Mouse (Mus musculus): ENCODE results near the gene Ryr2.

DNA sequence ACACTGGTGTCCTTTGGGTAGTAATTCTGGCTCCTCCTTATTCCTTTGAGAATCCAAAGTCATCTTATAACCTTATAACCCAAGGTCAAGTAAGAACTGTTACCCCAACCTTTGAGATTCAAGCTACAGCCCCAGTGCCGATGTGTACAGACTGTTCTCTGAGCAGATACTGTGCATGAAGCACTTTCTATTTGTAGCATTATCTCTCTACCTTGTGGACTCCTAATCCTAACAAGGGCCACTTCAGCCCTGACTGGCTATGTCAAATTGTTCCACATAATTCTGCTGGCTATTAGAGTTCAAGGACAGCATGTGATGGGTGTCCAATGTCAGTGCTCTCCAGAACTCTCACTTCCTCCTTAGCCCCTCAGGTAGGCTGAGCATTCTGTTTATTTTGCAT lies 22.4 kb upstream of the Ryr2 start:
- TF ChIP-seq CTCF (IDR thresholded peaks at IDR 0.05; ENCODE audit: borderline replicate concordance, extremely low read depth, insufficient read depth, insufficient read length) (no peak), POLR2A (IDR thresholded peaks at IDR 0.05; ENCODE audit: borderline replicate concordance, extremely low read depth, insufficient read depth, insufficient read length, poor library complexity, severe bottlenecking) (no peak)
